Mouse (Mus musculus) urinary bladder, postnatal 14 days (tissue): ENCODE data around the gene Gm3448.
"Not testable (repeated sequence)": the region's sequence is repeated elsewhere in the genome, so short reads cannot be mapped to it uniquely, and the experiment has no call there.

Experiments
- DNase-seq: peaks from one replicate; pipeline ENCODE4 v3.0.0; 2021; ENCODE audit warnings: low spot score

Gene Gm3448

DNA sequence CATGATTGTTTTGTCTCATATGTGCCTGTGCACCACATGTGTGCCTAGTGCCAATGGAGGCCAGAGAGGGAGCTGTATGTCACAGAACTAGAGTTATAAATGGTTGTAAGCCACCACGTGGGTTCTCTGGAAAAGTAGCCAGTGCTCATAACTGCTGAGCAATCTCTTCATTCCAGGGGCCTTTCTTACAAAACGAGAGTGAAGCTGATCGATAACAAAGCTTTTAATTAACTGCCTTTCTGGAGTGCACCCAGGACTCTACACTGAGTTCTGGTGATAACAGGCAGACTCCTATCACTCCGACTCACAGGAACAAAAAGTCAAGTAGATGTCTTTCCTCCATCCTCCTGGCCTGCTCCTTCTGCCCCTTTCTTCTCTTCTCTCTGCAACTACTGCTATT lies 9.9 kb downstream of the Gm3448 start:
- DNase-seq: not testable (repeated sequence)

DNA sequence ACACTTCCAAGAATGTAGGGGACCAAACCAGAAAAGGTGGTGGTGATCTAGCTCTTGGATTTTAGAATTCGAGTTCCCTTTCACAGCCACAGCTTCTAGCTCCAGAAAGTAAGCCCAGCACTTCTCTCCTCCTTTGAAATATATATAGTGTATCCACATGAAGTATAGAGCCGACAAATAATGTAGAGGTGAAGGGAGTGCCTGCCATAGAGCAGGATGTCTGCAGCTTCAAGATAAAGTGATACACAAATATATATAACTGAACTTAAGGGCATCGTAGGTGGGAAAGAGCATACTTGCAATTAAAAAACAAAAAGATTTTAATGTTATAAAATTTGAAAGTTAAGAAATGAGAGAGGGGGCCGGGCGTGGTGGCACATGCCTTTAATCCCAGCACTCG lies 15.8 kb downstream of the Gm3448 start:
- DNase-seq: not testable (repeated sequence)

DNA sequence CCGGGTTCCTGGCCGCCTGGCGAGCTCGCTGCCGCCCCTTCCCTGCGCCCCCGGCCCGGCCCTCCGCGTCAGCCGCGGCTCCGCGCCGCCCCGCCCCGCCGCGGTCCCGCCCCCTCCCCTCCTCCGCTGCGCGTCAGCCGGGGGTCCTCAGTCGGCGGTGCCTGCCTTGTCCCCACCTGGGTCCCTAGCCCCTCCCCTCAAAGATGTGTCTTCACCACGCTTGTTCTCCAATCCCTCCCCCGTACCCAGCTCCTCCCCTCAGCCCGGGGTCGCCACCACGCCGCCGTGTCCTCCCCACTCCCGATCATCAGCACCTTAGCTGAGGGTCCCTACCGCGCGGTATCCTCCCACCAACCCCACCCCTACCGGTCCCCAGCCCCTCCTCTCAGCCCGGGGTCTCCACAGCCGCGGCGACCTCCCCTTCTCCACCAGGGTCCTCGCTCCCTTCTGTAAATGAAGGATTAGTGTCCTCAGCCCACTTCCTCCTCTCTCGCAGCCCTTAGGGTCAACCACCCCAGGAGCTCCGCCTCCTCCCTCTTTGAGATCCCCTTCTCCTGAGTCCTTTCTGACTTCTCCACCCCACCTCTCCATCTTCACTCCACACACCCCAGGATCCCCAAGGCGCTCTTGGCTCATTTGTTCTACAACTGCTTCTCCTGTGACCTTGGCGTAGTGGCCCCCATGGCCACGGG lies 16.7 kb downstream of the Gm3448 start:
- not testable (repeated sequence) for DNase-seq

DNA sequence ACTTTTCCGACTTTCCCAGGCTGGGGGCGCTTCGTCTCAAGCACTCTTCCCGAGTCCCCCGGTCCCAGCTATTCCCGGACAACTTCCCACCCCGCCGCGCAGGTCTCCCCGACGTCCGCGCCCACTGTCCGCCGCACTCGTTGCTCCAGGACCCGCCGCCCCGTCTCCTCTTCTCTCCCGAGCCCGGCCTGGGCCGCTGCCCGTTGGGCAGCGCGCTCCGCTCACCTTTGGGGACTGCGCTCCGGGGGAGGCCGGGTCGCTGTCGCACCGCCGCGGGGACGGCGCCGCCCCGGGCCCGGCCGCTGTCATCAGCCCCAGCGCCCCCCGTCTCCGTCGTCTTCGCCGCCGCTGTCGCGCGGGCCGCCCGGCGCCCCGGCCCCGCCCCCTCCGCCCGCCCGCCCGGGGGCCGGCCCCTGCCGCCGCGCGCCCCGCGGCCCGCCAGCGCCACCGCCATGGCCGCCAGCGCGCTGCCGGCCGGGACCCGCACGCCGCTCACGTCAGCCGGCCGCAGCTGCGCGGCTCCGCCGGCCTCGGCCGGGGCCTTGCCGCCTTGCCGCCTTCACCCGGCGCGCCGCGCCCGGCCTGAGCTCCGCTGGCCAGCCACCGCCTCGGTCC lies 17.4 kb downstream of the Gm3448 start:
- not testable (repeated sequence) for DNase-seq

DNA sequence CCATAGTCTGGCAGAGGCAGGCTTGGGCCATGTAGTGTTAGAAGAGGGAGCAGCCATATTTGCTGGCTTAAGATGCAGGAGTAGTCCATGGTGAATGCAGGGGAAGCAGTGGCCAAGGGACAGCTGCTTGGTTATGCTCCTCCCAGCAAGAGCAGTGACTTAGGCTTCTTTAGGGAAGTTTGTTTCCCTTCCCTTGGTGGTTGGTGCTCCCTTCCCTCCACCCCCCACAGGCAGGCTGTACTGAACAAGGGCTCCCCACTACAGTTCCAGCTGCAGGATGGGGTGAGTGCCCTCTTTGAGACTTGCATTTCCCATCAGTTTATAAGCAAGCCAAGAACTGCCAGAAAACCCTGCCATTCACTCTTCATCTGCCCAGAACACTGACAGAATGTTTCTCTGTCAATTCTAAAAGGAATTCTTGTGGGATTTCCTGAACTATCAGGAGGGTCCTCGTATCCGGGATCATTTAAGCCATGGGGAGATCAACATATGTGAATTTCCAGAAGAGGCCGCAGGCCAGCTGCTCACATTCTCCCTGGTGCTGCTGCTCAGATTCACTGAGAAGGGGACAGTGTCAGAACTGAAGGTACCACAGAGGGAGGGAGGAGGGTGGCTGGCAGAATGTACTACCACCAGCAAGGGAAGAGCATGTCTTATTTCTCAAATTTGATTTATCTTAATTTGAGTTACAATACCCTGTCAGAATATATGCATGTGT lies 19.7 kb downstream of the Gm3448 start:
- peak; percentile 11 for DNase-seq

DNA sequence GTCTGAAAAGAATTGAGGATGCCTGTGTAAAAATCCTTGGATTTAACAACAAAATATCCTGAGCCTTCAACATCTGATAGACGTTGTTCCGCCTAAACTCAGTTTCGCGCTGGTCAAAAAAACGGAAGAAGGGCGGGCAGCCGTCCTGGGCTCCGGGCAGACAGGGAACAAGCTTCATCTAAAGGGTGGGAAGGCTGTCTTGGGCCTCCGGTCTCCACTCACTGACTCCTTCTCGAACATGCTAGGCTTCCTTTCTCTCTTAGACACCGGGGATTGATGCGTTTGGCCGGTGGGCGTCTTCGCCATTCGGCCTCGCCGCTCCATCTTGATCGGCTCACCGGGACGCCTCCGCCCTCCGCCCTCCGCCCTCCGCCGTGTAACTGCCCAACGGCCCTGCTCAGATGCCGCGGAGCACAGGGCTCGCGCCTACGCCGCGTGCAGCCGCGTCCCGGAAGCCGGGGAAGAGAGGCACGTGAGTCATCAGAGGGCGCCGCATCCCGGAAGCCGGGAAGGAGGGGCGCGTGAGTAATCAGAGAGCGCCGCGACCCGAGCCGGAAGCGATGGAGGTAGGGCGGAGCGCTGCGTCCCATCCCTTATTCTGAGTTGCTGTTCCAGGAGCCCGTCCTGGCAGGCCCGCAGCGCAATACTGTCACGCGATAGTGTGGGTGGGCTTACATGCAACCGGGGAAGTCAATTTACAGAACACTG lies 31.5 kb downstream of the Gm3448 start, which contains the start of gene Gm3435:
Gene Gm3435, plus strand, starts transcription at position 471 of the 708 bp plus-strand sequence.
- DNase-seq: not testable (repeated sequence)

DNA sequence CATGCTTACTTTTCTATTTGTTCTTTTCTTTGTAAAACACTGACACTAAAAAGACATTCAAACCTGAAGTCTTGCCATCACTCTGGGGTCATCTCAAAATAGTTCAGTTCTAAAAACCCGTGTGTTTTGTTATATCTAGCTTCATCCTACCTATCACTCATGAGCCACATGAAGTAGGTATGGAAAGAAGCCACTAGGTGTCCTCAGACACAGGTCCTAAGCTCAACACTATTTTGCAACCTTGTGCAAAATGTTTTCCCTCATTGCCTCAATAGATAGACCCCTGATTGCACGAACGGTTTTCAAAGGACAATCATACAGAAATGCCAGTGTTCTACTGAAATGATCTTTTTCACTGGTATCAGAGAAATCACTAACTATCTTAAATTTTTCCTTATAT lies 32.2 kb downstream of the Gm3448 start:
- DNase-seq: not testable (repeated sequence)

DNA sequence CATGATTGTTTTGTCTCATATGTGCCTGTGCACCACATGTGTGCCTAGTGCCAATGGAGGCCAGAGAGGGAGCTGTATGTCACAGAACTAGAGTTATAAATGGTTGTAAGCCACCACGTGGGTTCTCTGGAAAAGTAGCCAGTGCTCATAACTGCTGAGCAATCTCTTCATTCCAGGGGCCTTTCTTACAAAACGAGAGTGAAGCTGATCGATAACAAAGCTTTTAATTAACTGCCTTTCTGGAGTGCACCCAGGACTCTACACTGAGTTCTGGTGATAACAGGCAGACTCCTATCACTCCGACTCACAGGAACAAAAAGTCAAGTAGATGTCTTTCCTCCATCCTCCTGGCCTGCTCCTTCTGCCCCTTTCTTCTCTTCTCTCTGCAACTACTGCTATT lies 41.3 kb downstream of the Gm3448 start:
- DNase-seq: not testable (repeated sequence)

DNA sequence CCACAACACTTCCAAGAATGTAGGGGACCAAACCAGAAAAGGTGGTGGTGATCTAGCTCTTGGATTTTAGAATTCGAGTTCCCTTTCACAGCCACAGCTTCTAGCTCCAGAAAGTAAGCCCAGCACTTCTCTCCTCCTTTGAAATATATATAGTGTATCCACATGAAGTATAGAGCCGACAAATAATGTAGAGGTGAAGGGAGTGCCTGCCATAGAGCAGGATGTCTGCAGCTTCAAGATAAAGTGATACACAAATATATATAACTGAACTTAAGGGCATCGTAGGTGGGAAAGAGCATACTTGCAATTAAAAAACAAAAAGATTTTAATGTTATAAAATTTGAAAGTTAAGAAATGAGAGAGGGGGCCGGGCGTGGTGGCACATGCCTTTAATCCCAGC lies 47.2 kb downstream of the Gm3448 start:
- DNase-seq: not testable (repeated sequence)

DNA sequence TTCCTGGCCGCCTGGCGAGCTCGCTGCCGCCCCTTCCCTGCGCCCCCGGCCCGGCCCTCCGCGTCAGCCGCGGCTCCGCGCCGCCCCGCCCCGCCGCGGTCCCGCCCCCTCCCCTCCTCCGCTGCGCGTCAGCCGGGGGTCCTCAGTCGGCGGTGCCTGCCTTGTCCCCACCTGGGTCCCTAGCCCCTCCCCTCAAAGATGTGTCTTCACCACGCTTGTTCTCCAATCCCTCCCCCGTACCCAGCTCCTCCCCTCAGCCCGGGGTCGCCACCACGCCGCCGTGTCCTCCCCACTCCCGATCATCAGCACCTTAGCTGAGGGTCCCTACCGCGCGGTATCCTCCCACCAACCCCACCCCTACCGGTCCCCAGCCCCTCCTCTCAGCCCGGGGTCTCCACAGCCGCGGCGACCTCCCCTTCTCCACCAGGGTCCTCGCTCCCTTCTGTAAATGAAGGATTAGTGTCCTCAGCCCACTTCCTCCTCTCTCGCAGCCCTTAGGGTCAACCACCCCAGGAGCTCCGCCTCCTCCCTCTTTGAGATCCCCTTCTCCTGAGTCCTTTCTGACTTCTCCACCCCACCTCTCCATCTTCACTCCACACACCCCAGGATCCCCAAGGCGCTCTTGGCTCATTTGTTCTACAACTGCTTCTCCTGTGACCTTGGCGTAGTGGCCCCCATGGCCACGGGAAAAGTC lies 48.1 kb downstream of the Gm3448 start:
- DNase-seq: not testable (repeated sequence)

DNA sequence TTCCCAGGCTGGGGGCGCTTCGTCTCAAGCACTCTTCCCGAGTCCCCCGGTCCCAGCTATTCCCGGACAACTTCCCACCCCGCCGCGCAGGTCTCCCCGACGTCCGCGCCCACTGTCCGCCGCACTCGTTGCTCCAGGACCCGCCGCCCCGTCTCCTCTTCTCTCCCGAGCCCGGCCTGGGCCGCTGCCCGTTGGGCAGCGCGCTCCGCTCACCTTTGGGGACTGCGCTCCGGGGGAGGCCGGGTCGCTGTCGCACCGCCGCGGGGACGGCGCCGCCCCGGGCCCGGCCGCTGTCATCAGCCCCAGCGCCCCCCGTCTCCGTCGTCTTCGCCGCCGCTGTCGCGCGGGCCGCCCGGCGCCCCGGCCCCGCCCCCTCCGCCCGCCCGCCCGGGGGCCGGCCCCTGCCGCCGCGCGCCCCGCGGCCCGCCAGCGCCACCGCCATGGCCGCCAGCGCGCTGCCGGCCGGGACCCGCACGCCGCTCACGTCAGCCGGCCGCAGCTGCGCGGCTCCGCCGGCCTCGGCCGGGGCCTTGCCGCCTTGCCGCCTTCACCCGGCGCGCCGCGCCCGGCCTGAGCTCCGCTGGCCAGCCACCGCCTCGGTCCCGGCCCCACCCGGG lies 48.7 kb downstream of the Gm3448 start:
- not testable (repeated sequence) for DNase-seq

DNA sequence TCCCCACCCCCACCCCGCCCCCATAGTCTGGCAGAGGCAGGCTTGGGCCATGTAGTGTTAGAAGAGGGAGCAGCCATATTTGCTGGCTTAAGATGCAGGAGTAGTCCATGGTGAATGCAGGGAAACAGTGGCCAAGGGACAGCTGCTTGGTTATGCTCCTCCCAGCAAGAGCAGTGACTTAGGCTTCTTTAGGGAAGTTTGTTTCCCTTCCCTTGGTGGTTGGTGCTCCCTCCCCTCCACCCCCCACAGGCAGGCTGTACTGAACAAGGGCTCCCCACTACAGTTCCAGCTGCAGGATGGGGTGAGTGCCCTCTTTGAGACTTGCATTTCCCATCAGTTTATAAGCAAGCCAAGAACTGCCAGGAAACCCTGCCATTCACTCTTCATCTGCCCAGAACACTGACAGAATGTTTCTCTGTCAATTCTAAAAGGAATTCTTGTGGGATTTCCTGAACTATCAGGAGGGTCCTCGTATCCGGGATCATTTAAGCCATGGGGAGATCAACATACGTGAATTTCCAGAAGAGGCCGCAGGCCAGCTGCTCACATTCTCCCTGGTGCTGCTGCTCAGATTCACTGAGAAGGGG lies 51.1 kb downstream of the Gm3448 start:
- DNase-seq: not testable (repeated sequence)

DNA sequence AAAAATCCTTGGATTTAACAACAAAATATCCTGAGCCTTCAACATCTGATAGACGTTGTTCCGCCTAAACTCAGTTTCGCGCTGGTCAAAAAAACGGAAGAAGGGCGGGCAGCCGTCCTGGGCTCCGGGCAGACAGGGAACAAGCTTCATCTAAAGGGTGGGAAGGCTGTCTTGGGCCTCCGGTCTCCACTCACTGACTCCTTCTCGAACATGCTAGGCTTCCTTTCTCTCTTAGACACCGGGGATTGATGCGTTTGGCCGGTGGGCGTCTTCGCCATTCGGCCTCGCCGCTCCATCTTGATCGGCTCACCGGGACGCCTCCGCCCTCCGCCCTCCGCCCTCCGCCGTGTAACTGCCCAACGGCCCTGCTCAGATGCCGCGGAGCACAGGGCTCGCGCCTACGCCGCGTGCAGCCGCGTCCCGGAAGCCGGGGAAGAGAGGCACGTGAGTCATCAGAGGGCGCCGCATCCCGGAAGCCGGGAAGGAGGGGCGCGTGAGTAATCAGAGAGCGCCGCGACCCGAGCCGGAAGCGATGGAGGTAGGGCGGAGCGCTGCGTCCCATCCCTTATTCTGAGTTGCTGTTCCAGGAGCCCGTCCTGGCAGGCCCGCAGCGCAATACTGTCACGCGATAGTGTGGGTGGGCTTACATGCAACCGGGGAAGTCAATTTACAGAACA lies 62.8 kb downstream of the Gm3448 start, which contains the start of the genes 9030025P20Rik and Gm3417:
Gene 9030025P20Rik, plus strand, starts transcription at position 107 of the 677 bp plus-strand sequence.
Gene Gm3417, minus strand, starts transcription at position 429 of the 677 bp plus-strand sequence.
- DNase-seq: not testable (repeated sequence)

DNA sequence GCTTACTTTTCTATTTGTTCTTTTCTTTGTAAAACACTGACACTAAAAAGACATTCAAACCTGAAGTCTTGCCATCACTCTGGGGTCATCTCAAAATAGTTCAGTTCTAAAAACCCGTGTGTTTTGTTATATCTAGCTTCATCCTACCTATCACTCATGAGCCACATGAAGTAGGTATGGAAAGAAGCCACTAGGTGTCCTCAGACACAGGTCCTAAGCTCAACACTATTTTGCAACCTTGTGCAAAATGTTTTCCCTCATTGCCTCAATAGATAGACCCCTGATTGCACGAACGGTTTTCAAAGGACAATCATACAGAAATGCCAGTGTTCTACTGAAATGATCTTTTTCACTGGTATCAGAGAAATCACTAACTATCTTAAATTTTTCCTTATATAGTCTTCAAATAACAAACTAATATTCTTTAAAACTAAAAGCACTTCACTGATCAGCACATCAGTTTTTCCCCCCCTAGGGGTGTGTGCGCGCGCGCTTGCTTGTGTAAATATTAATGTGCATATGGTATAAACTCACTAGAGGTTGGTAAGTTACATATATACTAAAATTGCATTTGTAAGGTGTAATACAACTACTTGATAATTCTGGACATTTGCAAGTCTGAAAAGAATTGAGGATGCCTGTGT lies 63.5 kb downstream of the Gm3448 start:
- not testable (repeated sequence) for DNase-seq

DNA sequence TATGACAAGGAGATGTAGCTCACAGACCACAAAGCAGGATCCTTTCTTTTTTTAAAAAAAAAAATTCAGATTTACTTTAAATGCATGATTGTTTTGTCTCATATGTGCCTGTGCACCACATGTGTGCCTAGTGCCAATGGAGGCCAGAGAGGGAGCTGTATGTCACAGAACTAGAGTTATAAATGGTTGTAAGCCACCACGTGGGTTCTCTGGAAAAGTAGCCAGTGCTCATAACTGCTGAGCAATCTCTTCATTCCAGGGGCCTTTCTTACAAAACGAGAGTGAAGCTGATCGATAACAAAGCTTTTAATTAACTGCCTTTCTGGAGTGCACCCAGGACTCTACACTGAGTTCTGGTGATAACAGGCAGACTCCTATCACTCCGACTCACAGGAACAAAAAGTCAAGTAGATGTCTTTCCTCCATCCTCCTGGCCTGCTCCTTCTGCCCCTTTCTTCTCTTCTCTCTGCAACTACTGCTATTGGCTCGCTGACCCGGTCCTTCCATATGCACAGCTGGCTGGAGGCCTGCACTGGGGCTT lies 72.9 kb downstream of the Gm3448 start:
- DNase-seq: not testable (repeated sequence)

DNA sequence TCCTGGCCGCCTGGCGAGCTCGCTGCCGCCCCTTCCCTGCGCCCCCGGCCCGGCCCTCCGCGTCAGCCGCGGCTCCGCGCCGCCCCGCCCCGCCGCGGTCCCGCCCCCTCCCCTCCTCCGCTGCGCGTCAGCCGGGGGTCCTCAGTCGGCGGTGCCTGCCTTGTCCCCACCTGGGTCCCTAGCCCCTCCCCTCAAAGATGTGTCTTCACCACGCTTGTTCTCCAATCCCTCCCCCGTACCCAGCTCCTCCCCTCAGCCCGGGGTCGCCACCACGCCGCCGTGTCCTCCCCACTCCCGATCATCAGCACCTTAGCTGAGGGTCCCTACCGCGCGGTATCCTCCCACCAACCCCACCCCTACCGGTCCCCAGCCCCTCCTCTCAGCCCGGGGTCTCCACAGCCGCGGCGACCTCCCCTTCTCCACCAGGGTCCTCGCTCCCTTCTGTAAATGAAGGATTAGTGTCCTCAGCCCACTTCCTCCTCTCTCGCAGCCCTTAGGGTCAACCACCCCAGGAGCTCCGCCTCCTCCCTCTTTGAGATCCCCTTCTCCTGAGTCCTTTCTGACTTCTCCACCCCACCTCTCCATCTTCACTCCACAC lies 79.7 kb downstream of the Gm3448 start:
- not testable (repeated sequence) for DNase-seq

DNA sequence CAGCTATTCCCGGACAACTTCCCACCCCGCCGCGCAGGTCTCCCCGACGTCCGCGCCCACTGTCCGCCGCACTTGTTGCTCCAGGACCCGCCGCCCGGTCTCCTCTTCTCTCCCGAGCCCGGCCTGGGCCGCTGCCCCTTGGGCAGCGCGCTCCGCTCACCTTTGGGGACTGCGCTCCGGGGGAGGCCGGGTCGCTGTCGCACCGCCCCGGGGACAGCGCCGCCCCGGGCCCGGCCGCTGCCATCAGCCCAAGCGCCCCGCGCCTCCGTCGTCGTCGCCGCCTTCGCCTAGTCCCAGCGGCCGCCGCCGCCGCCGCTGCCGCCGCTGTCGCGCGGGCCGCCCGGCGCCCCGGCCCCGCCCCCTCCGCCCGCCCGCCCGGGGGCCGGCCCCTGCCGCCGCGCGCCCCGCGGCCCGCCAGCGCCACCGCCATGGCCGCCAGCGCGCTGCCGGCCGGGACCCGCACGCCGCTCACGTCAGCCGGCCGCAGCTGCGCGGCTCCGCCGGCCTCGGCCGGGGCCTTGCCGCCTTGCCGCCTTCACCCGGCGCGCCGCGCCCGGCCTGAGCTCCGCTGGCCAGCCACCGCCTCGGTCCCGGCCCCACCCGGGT lies 80.3 kb downstream of the Gm3448 start, which contains the start of gene Phf10:
Gene Phf10, minus strand, starts transcription at position 323 of the 606 bp plus-strand sequence.
- peak; percentile 23 for DNase-seq

DNA sequence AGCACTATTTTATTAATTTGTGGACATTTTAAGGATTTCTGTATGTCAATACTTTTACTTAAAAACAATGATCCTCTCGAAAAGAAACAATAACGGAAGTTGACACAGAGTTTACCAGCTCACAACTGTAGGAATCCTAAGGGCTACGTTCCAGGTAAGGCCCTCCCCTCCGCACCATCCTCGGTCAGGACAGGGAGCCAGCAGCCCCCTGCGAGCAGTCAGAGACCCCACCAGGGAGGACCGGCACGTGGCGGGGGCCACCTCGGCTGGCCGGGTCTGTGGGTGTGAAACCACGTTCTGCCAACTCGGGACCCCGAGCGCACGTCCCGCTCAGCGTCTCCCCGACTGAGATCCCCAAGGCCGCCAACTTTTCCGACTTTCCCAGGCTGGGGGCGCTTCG lies 80.8 kb downstream of the Gm3448 start:
- DNase-seq: peak; percentile 16
